Mouse (Mus musculus) left cerebral cortex, postnatal 4 days (tissue): ENCODE data around the gene Hcar2. TPM values are rescaled to one million over a fixed set of nuclear protein-coding genes. Genes with fewer than 3 reads are reported as not detected.

Experiments used
- DNase-seq: peaks from one replicate; pipeline ENCODE4 v3.0.0-alpha.2; 2022
- intact Hi-C: fragments of 180-260 bp; cut with DNase I; formaldehyde crosslinking; loops from one replicate; pipeline ENCODE4 v1.15.1; 2025
- total RNA-seq, 2 experiments: library from RNA; stranded (reverse); gene quantifications; 2 replicates each; pipeline ENCODE4 v1.2.3; 2021

Gene Hcar2
- total RNA-seq, result not detected

GRCm38 (mm10) chr5:123865365-123865764 is at the start of gene Hcar2:
Hcar2 (minus strand) TSS chr5:123865499.
- DNase-seq, result no peak
- intact Hi-C loops, result no loop called here

GRCm38 (mm10) chr5:123914852-123915251 is 49.6 kb upstream of the Hcar2 start:
- intact Hi-C loops, result no loop called here
- no peak for DNase-seq

GRCm38 (mm10) chr5:123907631-123907977 is 42.3 kb upstream of the Hcar2 start:
- intact Hi-C loops, result loop anchor here (2.0 to 10.0 kb wide), 2 partner anchors 83 to 159 kb away; partner anchors contain the start of genes Kntc1 and Rsrc2
- DNase-seq, result no peak

- DNase-seq, result peak; percentile 100
- intact Hi-C loops, result loop anchor here (2.0 to 10.0 kb wide), 2 partner anchors 82 to 158 kb away; partner anchors contain the start of genes Kntc1 and Rsrc2
Observed at GRCm38 (mm10) chr5:123906976-123907630, 41.8 kb upstream of the Hcar2 start, which contains the start of gene Denr. Denr (plus strand) TSS chr5:123907175.

- intact Hi-C loops, result loop anchor here (2.0 to 10.0 kb wide), 2 partner anchors 82 to 158 kb away; partner anchors contain the start of genes Kntc1 and Rsrc2
- DNase-seq, result no peak
Observed at GRCm38 (mm10) chr5:123906146-123906975, 41.1 kb upstream of the Hcar2 start.

GRCm38 (mm10) chr5:123904059-123904672 is 38.9 kb upstream of the Hcar2 start:
- intact Hi-C loops, result loop anchor here (10.0 kb wide), 1 partner anchor 79 kb away; no protein-coding TSS in a partner anchor
- DNase-seq, result no peak

- no peak for DNase-seq
- intact Hi-C loops, result no loop called here
Observed at GRCm38 (mm10) chr5:123897352-123897751, 32.1 kb upstream of the Hcar2 start.

GRCm38 (mm10) chr5:123896395-123896794 is 31.1 kb upstream of the Hcar2 start:
- DNase-seq, result no peak
- intact Hi-C loops, result no loop called here

- intact Hi-C loops, result no loop called here
Observed at GRCm38 (mm10) chr5:123893520-123893919, 28.2 kb upstream of the Hcar2 start.

GRCm38 (mm10) chr5:123891669-123892068 is 26.4 kb upstream of the Hcar2 start:
- no peak for DNase-seq
- intact Hi-C loops, result no loop called here

More at GRCm38 (mm10) chr5:123893520-123893919, 28.2 kb upstream of the Hcar2 start:
- no peak for DNase-seq

- intact Hi-C loops, result no loop called here
- DNase-seq, result no peak
Observed at GRCm38 (mm10) chr5:123890987-123891386, 25.7 kb upstream of the Hcar2 start.

GRCm38 (mm10) chr5:123890312-123890711 is 25.0 kb upstream of the Hcar2 start:
- no peak for DNase-seq
- intact Hi-C loops, result no loop called here

GRCm38 (mm10) chr5:123886365-123886764 is 21.1 kb upstream of the Hcar2 start:
- intact Hi-C loops, result no loop called here
- no peak for DNase-seq

- no peak for DNase-seq
- intact Hi-C loops, result no loop called here
Observed at GRCm38 (mm10) chr5:123884332-123884731, 19.0 kb upstream of the Hcar2 start.

- no peak for DNase-seq
- intact Hi-C loops, result no loop called here
Observed at GRCm38 (mm10) chr5:123883891-123884290, 18.6 kb upstream of the Hcar2 start.

- DNase-seq, result no peak
- intact Hi-C loops, result no loop called here
Observed at GRCm38 (mm10) chr5:123880778-123881177, 15.5 kb upstream of the Hcar2 start.

GRCm38 (mm10) chr5:123879928-123880327 is 14.6 kb upstream of the Hcar2 start, which contains the start of gene Hcar1:
Hcar1 (minus strand) TSS chr5:123880020.
- intact Hi-C loops, result no loop called here
- no peak for DNase-seq

GRCm38 (mm10) chr5:123878056-123878455 is 12.8 kb upstream of the Hcar2 start:
- intact Hi-C loops, result no loop called here
- no peak for DNase-seq

- intact Hi-C loops, result no loop called here
- no peak for DNase-seq
Observed at GRCm38 (mm10) chr5:123874177-123874576, 8.9 kb upstream of the Hcar2 start.

- intact Hi-C loops, result no loop called here
Observed at GRCm38 (mm10) chr5:123869615-123870014, 4.3 kb upstream of the Hcar2 start.

GRCm38 (mm10) chr5:123866457-123866856 is 1.2 kb upstream of the Hcar2 start:
- intact Hi-C loops, result no loop called here
- no peak for DNase-seq

More at GRCm38 (mm10) chr5:123869615-123870014, 4.3 kb upstream of the Hcar2 start:
- DNase-seq, result no peak
